Mouse (Mus musculus) CH12.LX (cell line): ENCODE results near the gene Agfg1. TPM values are rescaled to one million over a fixed set of nuclear protein-coding genes. Genes with fewer than 3 reads are reported as not detected.

Experiments
- DNase-seq: peaks from one replicate; pipeline ENCODE4 v3.0.0-alpha.2; 2013; ENCODE audit errors: extremely low read depth
- H3K27ac ChIP-seq: 2 replicates; pipeline ENCODE4 v1.5.1; 2012; ENCODE audit warnings: low read depth, mild to moderate bottlenecking, control low read depth, moderate library complexity; ENCODE audit not compliant: insufficient read depth
- H3K27me3 ChIP-seq: replicated peaks from 2 replicates; pipeline ENCODE3; 2012; ENCODE audit warnings: inconsistent platforms
- H3K36me3 ChIP-seq, 2 experiments: replicated peaks in 1 of 2; 2 replicates each; pipeline versions ENCODE3 to v1.6.1; 2012; ENCODE audit warnings: inconsistent platforms in 1 of 2, low read length in 1 of 2, mild to moderate bottlenecking in 1 of 2, mixed read lengths in 1 of 2, moderate library complexity in 1 of 2; ENCODE audit not compliant: control insufficient read depth in 1 of 2, insufficient read depth in 1 of 2
- H3K4me1 ChIP-seq, 2 experiments: 2 replicates each; pipeline ENCODE4 v1.6.1; 2012; ENCODE audit warnings: inconsistent platforms in 1 of 2, moderate library complexity in 1 of 2; ENCODE audit not compliant: insufficient read depth in 2 of 2, control insufficient read depth in 1 of 2
- H3K4me2 ChIP-seq: 2 replicates; pipeline ENCODE4 v1.6.1; 2012; ENCODE audit warnings: low read depth, mild to moderate bottlenecking, control low read depth; ENCODE audit not compliant: poor library complexity, insufficient read depth, severe bottlenecking
- H3K4me3 ChIP-seq, 3 experiments: fragments of 150-350 bp in 1 of 3; sonication (generic) in 1 of 3; replicated peaks in 1 of 3; 2 replicates each; pipeline versions ENCODE3 to v1.5.1; 2011 to 2012; ENCODE audit warnings: low read depth in 2 of 3, low read length in 2 of 3, mild to moderate bottlenecking in 2 of 3, moderate library complexity in 2 of 3, control low read depth in 1 of 3, improper control_type of control experiment in 1 of 3, inconsistent platforms in 1 of 3, mixed read lengths in 1 of 3; ENCODE audit not compliant: poor library complexity in 1 of 3
- H3K79me2 ChIP-seq: replicated peaks from 2 replicates; pipeline ENCODE4 v1.6.1; 2012; ENCODE audit warnings: mild to moderate bottlenecking, moderate library complexity; ENCODE audit not compliant: control insufficient read depth, poor library complexity, insufficient read depth, severe bottlenecking; ENCODE audit errors: extremely low read depth
- H3K9ac ChIP-seq: 2 replicates; pipeline ENCODE4 v1.6.1; 2012; ENCODE audit warnings: low read depth, mild to moderate bottlenecking, control low read depth, moderate library complexity; ENCODE audit not compliant: insufficient read depth
- H3K9me3 ChIP-seq: replicated peaks from 2 replicates; pipeline ENCODE3; 2012; ENCODE audit warnings: low read length, inconsistent platforms, mixed read lengths
- CHD1 ChIP-seq: IDR thresholded peaks from 2 replicates; pipeline ENCODE4 v1.6.1; 2012; ENCODE audit warnings: low read depth, low read length, improper control_type of control experiment, inconsistent platforms
- ELF1 ChIP-seq: IDR thresholded peaks from 2 replicates; pipeline ENCODE4 v1.6.1; 2014; ENCODE audit warnings: low read depth, mild to moderate bottlenecking, inconsistent platforms, low read length, improper control_type of control experiment
- EP300 ChIP-seq: IDR thresholded peaks from 2 replicates; pipeline ENCODE4 v1.6.1; 2011; ENCODE audit warnings: low read length, improper control_type of control experiment
- ETS1 ChIP-seq: conservative IDR thresholded peaks from 2 replicates; pipeline ENCODE4 v1.6.1; 2012; ENCODE audit warnings: low read depth, mild to moderate bottlenecking, inconsistent platforms, low read length, improper control_type of control experiment, moderate library complexity
- GABPA ChIP-seq: IDR thresholded peaks from 2 replicates; pipeline ENCODE4 v1.6.1; 2012; ENCODE audit warnings: low read depth, low read length, improper control_type of control experiment, inconsistent platforms; ENCODE audit not compliant: insufficient replicate concordance
- IRF4 ChIP-seq: IDR thresholded peaks from 2 replicates; pipeline ENCODE4 v1.6.1; 2014; ENCODE audit warnings: low read depth, mild to moderate bottlenecking, inconsistent platforms, low read length, improper control_type of control experiment
- JUN ChIP-seq: IDR thresholded peaks from 2 replicates; pipeline ENCODE4 v1.6.1; 2011; ENCODE audit warnings: low read depth, mild to moderate bottlenecking, low read length, improper control_type of control experiment, moderate library complexity; ENCODE audit not compliant: insufficient read depth
- JUND ChIP-seq: conservative IDR thresholded peaks from 2 replicates; pipeline ENCODE4 v1.6.1; 2011; ENCODE audit warnings: low read depth, low read length, improper control_type of control experiment
- KAT2A ChIP-seq: IDR thresholded peaks from 2 replicates; pipeline ENCODE4 v1.6.1; 2012; ENCODE audit warnings: low read length, improper control_type of control experiment, inconsistent platforms; ENCODE audit not compliant: insufficient replicate concordance
- MAFK ChIP-seq: IDR thresholded peaks from 2 replicates; pipeline ENCODE4 v1.6.1; 2011; ENCODE audit warnings: low read length, improper control_type of control experiment; ENCODE audit not compliant: insufficient replicate concordance
- MAZ ChIP-seq: IDR thresholded peaks from 2 replicates; pipeline ENCODE4 v1.6.1; 2012; ENCODE audit warnings: low read depth, mild to moderate bottlenecking, inconsistent platforms, low read length, improper control_type of control experiment, moderate library complexity
- MXI1 ChIP-seq: IDR thresholded peaks from 2 replicates; pipeline ENCODE4 v1.6.1; 2011; ENCODE audit warnings: mild to moderate bottlenecking, low read depth, low read length, improper control_type of control experiment
- NELFE ChIP-seq: IDR thresholded peaks from 2 replicates; pipeline ENCODE4 v1.6.1; 2011; ENCODE audit warnings: low read depth, low read length, improper control_type of control experiment
- PAX5 ChIP-seq: IDR thresholded peaks from 2 replicates; pipeline ENCODE4 v1.6.1; 2012; ENCODE audit warnings: low read length, inconsistent platforms, mixed read lengths
- POLR2A ChIP-seq: IDR thresholded peaks from 2 replicates; pipeline ENCODE4 v1.6.1; 2011; ENCODE audit warnings: low read depth, mild to moderate bottlenecking, improper control_type of control experiment, low read length
- POLR2AphosphoS2 ChIP-seq: IDR thresholded peaks from 2 replicates; pipeline ENCODE4 v1.6.1; 2011; ENCODE audit warnings: low read depth, low read length, improper control_type of control experiment
- RAD21 ChIP-seq: IDR thresholded peaks from 2 replicates; pipeline ENCODE4 v1.6.1; 2011; ENCODE audit warnings: low read depth, mild to moderate bottlenecking, low read length, improper control_type of control experiment, moderate library complexity
- SIN3A ChIP-seq: IDR thresholded peaks from 2 replicates; pipeline ENCODE4 v1.6.1; 2012; ENCODE audit warnings: low read length, improper control_type of control experiment, inconsistent platforms
- SMC3 ChIP-seq: IDR thresholded peaks from 2 replicates; pipeline ENCODE4 v1.6.1; 2011; ENCODE audit warnings: low read depth, low read length, improper control_type of control experiment
- TBP ChIP-seq: conservative IDR thresholded peaks from 2 replicates; pipeline ENCODE4 v1.6.1; 2011; ENCODE audit warnings: low read depth, low read length, improper control_type of control experiment
- UBTF ChIP-seq: IDR thresholded peaks from 2 replicates; pipeline ENCODE4 v1.6.1; 2012; ENCODE audit warnings: low read depth, mild to moderate bottlenecking, inconsistent platforms, low read length, improper control_type of control experiment, moderate library complexity
- dilution Hi-C: fragments of 300-500 bp; cut with MboI; formaldehyde crosslinking; loops from 2 replicates; pipeline ENCODE4 v1.14.3; 2020; ENCODE audit warnings: low sequenced_read_pairs; ENCODE audit not compliant: extremely low pct_unique_long_range_greater_than_20kb, extremely low pct_ligation_motif_present
- in situ Hi-C: fragments of 300-500 bp; cut with MboI; formaldehyde crosslinking; loops from 3 replicates; pipeline ENCODE4 v1.14.3; 2019; ENCODE audit warnings: low sequenced_read_pairs, low pct_ligation_motif_present, low pct_unique_long_range_greater_than_20kb, mixed read lengths
- polyA plus RNA-seq: library from polyadenylated mRNA; unstranded; fragments of >175 nt; gene quantifications from 2 replicates; pipeline ENCODE4 v1.2.1, GENCODE M21; 2012; ENCODE audit warnings: low read depth; ENCODE audit not compliant: insufficient read length
- total RNA-seq, 2 experiments: library from RNA; depleted of rRNA; stranded (reverse); fragments of 300-350 nt in 1 of 2; fragments of >200 nt in 1 of 2; gene quantifications; 2 replicates each; pipeline ENCODE4 v1.2.3; 2012 to 2014

Agfg1 gene
- total and polyA plus RNA-seq, 3 experiments = 59.0 to 127 (median 106) TPM

DNA sequence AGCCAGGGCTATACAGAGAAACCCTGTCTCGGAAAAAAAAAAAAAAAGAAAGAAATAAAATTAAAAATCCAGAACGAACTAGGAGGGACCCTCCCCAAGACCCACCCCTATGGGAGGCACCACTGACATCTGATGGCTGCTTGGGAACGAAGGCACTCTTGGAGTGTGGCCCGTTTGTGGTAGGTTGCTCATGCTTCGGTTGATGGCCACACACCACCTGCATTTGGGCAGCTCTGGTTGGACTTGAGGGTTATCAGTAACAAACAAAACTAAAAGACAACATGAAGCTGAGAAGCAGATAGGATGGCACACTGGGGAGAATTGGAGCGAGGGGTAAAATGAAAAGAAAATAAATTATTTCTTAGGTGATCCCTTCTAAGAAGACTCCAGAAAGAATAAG is 15.1 kb upstream of the Agfg1 start:
- in situ Hi-C loops = no loop called here
- no peak for DNase-seq
- dilution Hi-C loops = no loop called here
- no peak for TF ChIP-seq MAFK
- no peak for TF ChIP-seq UBTF
- no peak for TF ChIP-seq IRF4
- no peak for TF ChIP-seq MAZ
- TF ChIP-seq PAX5 = no peak
- TF ChIP-seq NELFE = no peak
- no peak for TF ChIP-seq POLR2A
- TF ChIP-seq MXI1 = no peak
- no peak for TF ChIP-seq TBP
- TF ChIP-seq KAT2A = no peak
- no peak for TF ChIP-seq CHD1
- TF ChIP-seq JUND = no peak
- no peak for TF ChIP-seq SMC3
- no peak for TF ChIP-seq EP300
- no peak for TF ChIP-seq RAD21
- TF ChIP-seq, all 38 proteins: peak for 0
- H3K27me3 ChIP-seq = no peaks in the 10 kb centered on the region
- no peaks in the 10 kb centered on the region for H3K79me2 ChIP-seq
- H3K9me3 ChIP-seq = no peaks in the 10 kb centered on the region
- H3K4me1 ChIP-seq = peaks cover 8 to 24% of the 10 kb centered on the region in 2 experiments
- no peaks in the 10 kb centered on the region for H3K36me3 ChIP-seq
- no peak overlapping the region for H3K27ac ChIP-seq
- no peak overlapping the region for H3K4me2 ChIP-seq
- no peak overlapping the region for H3K4me3 ChIP-seq
- no peak overlapping the region for H3K9ac ChIP-seq

DNA sequence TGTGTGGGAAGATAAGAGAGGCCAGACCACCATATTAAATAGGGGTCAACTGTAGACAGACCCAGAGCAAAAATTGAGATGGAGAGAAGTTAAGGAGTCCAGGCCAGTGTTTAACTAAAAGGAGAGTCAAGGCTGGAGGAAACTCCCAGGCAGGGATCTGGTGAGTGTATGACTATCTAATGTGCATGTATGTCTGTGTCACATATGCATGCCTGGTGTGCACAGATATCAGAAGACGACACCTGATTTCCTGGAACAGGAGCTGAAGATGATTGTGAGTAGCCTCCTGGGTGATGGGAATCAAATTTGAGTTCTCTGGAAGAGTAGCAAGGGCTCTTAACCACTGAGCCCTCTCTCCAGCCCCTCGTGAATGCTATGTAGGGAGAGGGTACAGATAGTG is 14.0 kb upstream of the Agfg1 start:
- Histone ChIP-seq H3K27me3 (no peaks in the 10 kb centered on the region), H3K9ac (no peak overlapping the region), H3K9me3 (no peaks in the 10 kb centered on the region), H3K4me3 (no peak overlapping the region), H3K36me3 (no peaks in the 10 kb centered on the region), H3K79me2 (no peaks in the 10 kb centered on the region), H3K4me2 (no peak overlapping the region), H3K27ac (no peak overlapping the region), H3K4me1 (peaks cover 6 to 16% of the 10 kb centered on the region in 2 experiments; a peak in 3 of 4 replicates)
- TF ChIP-seq MXI1 (no peak), ELF1 (no peak), JUN (no peak), GABPA (no peak), POLR2AphosphoS2 (no peak), SIN3A (no peak), PAX5 (no peak), SMC3 (no peak), ETS1 (no peak)
- dilution Hi-C loops = no loop called here
- DNase-seq = no peak
- in situ Hi-C loops = no loop called here
